9 mouse cellular contexts compared by ENCODE assay signal in genomic region chr6:4503106-4503505, GRCm38 (mm10). TPM values are rescaled to one million over a fixed set of nuclear protein-coding genes. Genes with fewer than 3 reads are reported as not detected.
DNase-seq lines count a peak whose midpoint lies in the region; ATAC-seq and TF ChIP-seq lines count a peak whose summit lies in the region.
"Had no signal": no experiment of that assay in that cellular context is flagged by ENCODE, and none has a peak within 500 bp of the region (broad histone marks: within the 10 kb centered on the region; RNA-seq: fewer than 3 reads in every experiment).

No protein-coding gene starts in this region.

- WGBS in embryonic facial prominence, embryonic 10.5 days, result 4% methylated on average over 1 of the region's 1 CpGs
- WGBS in heart, embryonic 16.5 days, result 0% methylated on average over 1 of the region's 1 CpGs
- WGBS in stomach, postnatal 0 days, result 0% methylated on average over 1 of the region's 1 CpGs
- 5% methylated on average over 1 of the region's 1 CpGs for WGBS in midbrain, embryonic 11.5 days

- H3K27ac ChIP-seq in embryonic facial prominence, embryonic 10.5 days (replicated peaks), result peak overlapping the region; percentile 65; the same call in 1 of the 2 replicates
- peak overlapping the region; percentile 37; the same call in 1 of the 2 replicates for H3K27ac ChIP-seq in heart, embryonic 16.5 days (ENCODE audit: low read length)
- peak overlapping the region; percentile 59 for H3K27ac ChIP-seq in stomach, postnatal 0 days (replicated peaks)
- H3K27ac ChIP-seq in midbrain, embryonic 11.5 days (ENCODE audit: low read depth, low read length), result no peak overlapping the region
- H3K27ac ChIP-seq: hindbrain, embryonic 15.5 days; midbrain, embryonic 12.5 days had no signal

- no peaks in the 10 kb centered on the region for H3K36me3 ChIP-seq in embryonic facial prominence, embryonic 10.5 days (replicated peaks)
- no peaks in the 10 kb centered on the region for H3K36me3 ChIP-seq in heart, embryonic 16.5 days (ENCODE audit: control insufficient read depth, insufficient read depth)
- no peaks in the 10 kb centered on the region for H3K36me3 ChIP-seq in stomach, postnatal 0 days (ENCODE audit: control insufficient read depth, insufficient read depth, low read length)
- H3K36me3 ChIP-seq in midbrain, embryonic 11.5 days (ENCODE audit: control insufficient read depth, insufficient read depth, low read length), result no peaks in the 10 kb centered on the region
- H3K36me3 ChIP-seq: hindbrain, embryonic 15.5 days; midbrain, embryonic 12.5 days had no signal

- no peak overlapping the region for H3K9ac ChIP-seq in heart, embryonic 16.5 days (ENCODE audit: low read length)
- H3K9ac ChIP-seq in stomach, postnatal 0 days (ENCODE audit: low read length), result no peak overlapping the region
- H3K9ac ChIP-seq in midbrain, embryonic 11.5 days (ENCODE audit: low read length), result no peak overlapping the region
- H3K9ac ChIP-seq: hindbrain, embryonic 15.5 days; midbrain, embryonic 12.5 days had no signal

- H3K4me1 ChIP-seq in embryonic facial prominence, embryonic 10.5 days, result peaks cover 25% of the 10 kb centered on the region
- H3K4me1 ChIP-seq in heart, embryonic 16.5 days (ENCODE audit: control insufficient read depth, insufficient read depth, low read length), result peaks cover 4% of the 10 kb centered on the region; the same call in 1 of the 2 replicates
- H3K4me1 ChIP-seq in stomach, postnatal 0 days (replicated peaks; ENCODE audit: control insufficient read depth, insufficient read depth), result no peaks in the 10 kb centered on the region
- H3K4me1 ChIP-seq in midbrain, embryonic 11.5 days (ENCODE audit: control insufficient read depth, insufficient read depth, low read length), result peaks cover 11% of the 10 kb centered on the region

- no peak for TF ChIP-seq CTCF in stomach, postnatal 0 days (IDR thresholded peaks at IDR 0.05; ENCODE audit: low read depth)

- TF ChIP-seq EP300 in stomach, postnatal 0 days (optimal IDR thresholded peaks at IDR 0.05), result no peak

- 0 out of 2 replicates have a peak overlapping the region, but pooled peaks have one; percentile 21 for H3K4me2 ChIP-seq in heart, embryonic 16.5 days (ENCODE audit: low read depth, low read length)
- H3K4me2 ChIP-seq in stomach, postnatal 0 days (replicated peaks; ENCODE audit: low read depth), result no peak overlapping the region
- H3K4me2 ChIP-seq in midbrain, embryonic 11.5 days, result no peak overlapping the region
- H3K4me2 ChIP-seq: hindbrain, embryonic 15.5 days; midbrain, embryonic 12.5 days had no signal

- peak; percentile 51 for DNase-seq in lung, postnatal 10 days
- DNase-seq in lung, postnatal 14 days, result no peak
- no peak for DNase-seq in embryonic facial prominence, embryonic 10.5 days (ENCODE audit: low spot score)
- DNase-seq in stomach, postnatal 0 days (ENCODE audit: low spot score), result no peak
- DNase-seq in midbrain, embryonic 11.5 days (ENCODE audit: low spot score, missing footprints), result no peak
- no peak for DNase-seq in natural killer cell, adult 2 months (ENCODE audit: low spot score in 2 of 2)

- H3K27me3 ChIP-seq in embryonic facial prominence, embryonic 10.5 days (replicated peaks; ENCODE audit: low read depth, poor library complexity, severe bottlenecking), result peaks cover 18% of the 10 kb centered on the region
- 0 out of 2 replicates have a peak, but pooled peaks cover 4% of the 10 kb centered on the region for H3K27me3 ChIP-seq in heart, embryonic 16.5 days (ENCODE audit: control insufficient read depth, insufficient read depth, low read length)
- no peaks in the 10 kb centered on the region for H3K27me3 ChIP-seq in stomach, postnatal 0 days (ENCODE audit: control insufficient read depth, insufficient read depth, low read length)
- H3K27me3 ChIP-seq in midbrain, embryonic 11.5 days (ENCODE audit: control insufficient read depth, insufficient read depth, low read length), result peaks cover 5% of the 10 kb centered on the region; the same call in 1 of the 2 replicates

- no peak overlapping the region for H3K4me3 ChIP-seq in embryonic facial prominence, embryonic 10.5 days
- no peak overlapping the region for H3K4me3 ChIP-seq in heart, embryonic 16.5 days (ENCODE audit: low read length)
- no peak overlapping the region for H3K4me3 ChIP-seq in stomach, postnatal 0 days (ENCODE audit: low read depth, low read length)
- no peak overlapping the region for H3K4me3 ChIP-seq in midbrain, embryonic 11.5 days (ENCODE audit: low read depth, low read length)
- H3K4me3 ChIP-seq: hindbrain, embryonic 15.5 days; midbrain, embryonic 12.5 days had no signal

- no peaks in the 10 kb centered on the region for H3K9me3 ChIP-seq in embryonic facial prominence, embryonic 10.5 days
- H3K9me3 ChIP-seq in heart, embryonic 16.5 days (replicated peaks; ENCODE audit: control insufficient read depth, low read length), result no peaks in the 10 kb centered on the region
- H3K9me3 ChIP-seq in stomach, postnatal 0 days (ENCODE audit: control insufficient read depth, low read length), result no peaks in the 10 kb centered on the region
- H3K9me3 ChIP-seq in midbrain, embryonic 11.5 days (ENCODE audit: control insufficient read depth, low read length), result no peaks in the 10 kb centered on the region
- H3K9me3 ChIP-seq: hindbrain, embryonic 15.5 days; midbrain, embryonic 12.5 days had no signal

- no peak for ATAC-seq in heart, embryonic 16.5 days (replicated peaks; ENCODE audit: extremely low read depth, insufficient read depth, low FRiP score)
- ATAC-seq in stomach, postnatal 0 days (ENCODE audit: low FRiP score, low TSS enrichment), result no peak
- ATAC-seq in midbrain, embryonic 11.5 days (ENCODE audit: low FRiP score), result no peak

RNA-seq across cellular contexts. Expression of gene Col1a2, which starts 1.5 kb away (rescaled TPM):
- polyA plus RNA-seq in embryonic facial prominence, embryonic 10.5 days (2016; fragmentation: Nextera tagmentation; extraction: Ambion mirVana), result 117 and 176 TPM in 2 replicates
- 382 and 460 TPM in 2 replicates for polyA plus RNA-seq in heart, embryonic 16.5 days (2015; fragmentation: Nextera tagmentation; extraction: Ambion mirVana)
- polyA plus RNA-seq in stomach, postnatal 0 days (2015; fragmentation: Nextera tagmentation; extraction: Ambion mirVana), result 488 and 504 TPM in 2 replicates
- 142 and 144 TPM in 2 replicates for polyA plus RNA-seq in midbrain, embryonic 11.5 days (2014; fragmentation: Nextera tagmentation; extraction: Ambion mirVana)
